Mouse (Mus musculus) cerebellum, adult 2 months (tissue): Measurements from ENCODE around the gene Col27a1. TPM values are rescaled to one million over a fixed set of nuclear protein-coding genes. Genes with fewer than 3 reads are reported as not detected.

Experiments used
- DNase-seq, 2 experiments: peaks; one replicate each; pipeline ENCODE4 v3.0.0; 2021
- H3K27ac ChIP-seq: fragments of 200-500 bp; 2 replicates; pipeline ENCODE4 v1.5.1; 2012; ENCODE audit warnings: low read length, control low read depth, inconsistent platforms; ENCODE audit not compliant: insufficient read depth
- H3K27me3 ChIP-seq: fragments of 200-500 bp; 2 replicates; pipeline ENCODE4 v1.6.1; 2012; ENCODE audit warnings: inconsistent platforms, mild to moderate bottlenecking, low read length, moderate library complexity; ENCODE audit not compliant: control insufficient read depth, insufficient read depth
- H3K4me1 ChIP-seq: fragments of 200-500 bp; 2 replicates; pipeline ENCODE4 v1.6.1; 2011; ENCODE audit warnings: low read length; ENCODE audit not compliant: control insufficient read depth, insufficient read depth
- H3K4me3 ChIP-seq: fragments of 200-500 bp; replicated peaks from 2 replicates; pipeline ENCODE3; 2011; ENCODE audit warnings: mild to moderate bottlenecking, low read depth, low read length, control low read depth; ENCODE audit not compliant: insufficient read depth
- CTCF ChIP-seq: fragments of 200-500 bp; IDR thresholded peaks from 2 replicates; pipeline ENCODE4 v1.5.1; 2011; ENCODE audit warnings: low read depth, mild to moderate bottlenecking, control low read depth, low read length, moderate library complexity, borderline replicate concordance; ENCODE audit not compliant: insufficient read depth
- POLR2A ChIP-seq: fragments of 200-500 bp; IDR thresholded peaks from 2 replicates; pipeline ENCODE4 v1.6.1; 2011; ENCODE audit warnings: low read length, control low read depth, borderline replicate concordance; ENCODE audit not compliant: insufficient read depth
- WGBS: fragments of 180-500 bp; shearing (Covaris S2); methylation state at CpG from one replicate; pipeline ENCODE4 v1.1.7; 2018; 5-methylcytosine and 5-hydroxymethylcytosine counted together
- polyA plus RNA-seq: library from polyadenylated mRNA; depleted of rRNA; stranded (reverse); fragments of >200 nt; gene quantifications from 2 replicates; pipeline ENCODE4 v1.2.3, GENCODE M21; 2012

Gene Col27a1
- polyA plus RNA-seq, 1 experiment: 24.2 TPM

GRCm38 (mm10) chr4:63225373-63225772 is 11.6 kb downstream of the Col27a1 start:
- Histone ChIP-seq H3K4me3 (no peak overlapping the region), H3K27me3 (no peaks in the 10 kb centered on the region; the same call in 1 of the 2 replicates), H3K27ac (no peak overlapping the region), H3K4me1 (peaks cover 14% of the 10 kb centered on the region)
- no peak for TF ChIP-seq CTCF
- TF ChIP-seq POLR2A: no peak
- 87% methylated on average over 10 of the region's 10 CpGs for WGBS
- no peak for DNase-seq

- peaks cover 22% of the 10 kb centered on the region for H3K4me1 ChIP-seq
- no peak overlapping the region for H3K4me3 ChIP-seq
- H3K27ac ChIP-seq: no peak overlapping the region
- no peaks in the 10 kb centered on the region for H3K27me3 ChIP-seq
- no peak for DNase-seq
- 71% methylated on average over 8 of the region's 8 CpGs for WGBS
- no peak for TF ChIP-seq CTCF
- TF ChIP-seq POLR2A: no peak
Observed at GRCm38 (mm10) chr4:63226164-63226882, 12.5 kb downstream of the Col27a1 start.

GRCm38 (mm10) chr4:63226883-63227235 is 13.1 kb downstream of the Col27a1 start:
- 85% methylated on average over 6 of the region's 6 CpGs for WGBS
- Histone ChIP-seq H3K4me1 (peaks cover 26% of the 10 kb centered on the region), H3K4me3 (no peak overlapping the region), H3K27me3 (no peaks in the 10 kb centered on the region), H3K27ac (no peak overlapping the region)
- no peak for DNase-seq
- TF ChIP-seq POLR2A (no peak), CTCF (no peak)

- peak; percentile 40 to 48 for DNase-seq
- TF ChIP-seq CTCF (no peak), POLR2A (no peak)
- peaks cover 46% of the 10 kb centered on the region for H3K4me1 ChIP-seq
- 78% methylated on average over 5 of the region's 5 CpGs for WGBS
- no peaks in the 10 kb centered on the region for H3K27me3 ChIP-seq
- H3K4me3 ChIP-seq: no peak overlapping the region
- no peak overlapping the region for H3K27ac ChIP-seq
Observed at GRCm38 (mm10) chr4:63228943-63229342, 15.1 kb downstream of the Col27a1 start.

- Histone ChIP-seq H3K27me3 (no peaks in the 10 kb centered on the region), H3K4me3 (no peak overlapping the region), H3K27ac (peak overlapping the region; percentile 23; the same call in 1 of the 2 replicates), H3K4me1 (peaks cover 52% of the 10 kb centered on the region)
- WGBS: 14% methylated on average over 14 of the region's 14 CpGs
- TF ChIP-seq CTCF (no peak), POLR2A (no peak)
- peak; percentile 78 to 85 for DNase-seq
Observed at GRCm38 (mm10) chr4:63229991-63230581, 16.3 kb downstream of the Col27a1 start.

- peaks cover 57% of the 10 kb centered on the region for H3K4me1 ChIP-seq
- DNase-seq: peak; percentile 77 to 89
- H3K4me3 ChIP-seq: no peak overlapping the region
- H3K27ac ChIP-seq: no peak overlapping the region; the same call in 1 of the 2 replicates
- WGBS: 14% methylated on average over 1 of the region's 1 CpGs
- TF ChIP-seq POLR2A (no peak), CTCF (no peak)
- no peaks in the 10 kb centered on the region for H3K27me3 ChIP-seq
Observed at GRCm38 (mm10) chr4:63231121-63231520, 17.3 kb downstream of the Col27a1 start.

GRCm38 (mm10) chr4:63232542-63233020 is 18.8 kb downstream of the Col27a1 start:
- peak overlapping the region; percentile 12 for H3K27ac ChIP-seq
- 9% methylated on average over 2 of the region's 2 CpGs for WGBS
- no peaks in the 10 kb centered on the region for H3K27me3 ChIP-seq
- H3K4me3 ChIP-seq: no peak overlapping the region
- peak; percentile 68 to 74 for DNase-seq
- H3K4me1 ChIP-seq: peaks cover 68% of the 10 kb centered on the region
- no peak for TF ChIP-seq POLR2A
- TF ChIP-seq CTCF: no peak
